Comparison of ENCODE assay signal across 14 mouse cellular contexts in the genomic region with DNA sequence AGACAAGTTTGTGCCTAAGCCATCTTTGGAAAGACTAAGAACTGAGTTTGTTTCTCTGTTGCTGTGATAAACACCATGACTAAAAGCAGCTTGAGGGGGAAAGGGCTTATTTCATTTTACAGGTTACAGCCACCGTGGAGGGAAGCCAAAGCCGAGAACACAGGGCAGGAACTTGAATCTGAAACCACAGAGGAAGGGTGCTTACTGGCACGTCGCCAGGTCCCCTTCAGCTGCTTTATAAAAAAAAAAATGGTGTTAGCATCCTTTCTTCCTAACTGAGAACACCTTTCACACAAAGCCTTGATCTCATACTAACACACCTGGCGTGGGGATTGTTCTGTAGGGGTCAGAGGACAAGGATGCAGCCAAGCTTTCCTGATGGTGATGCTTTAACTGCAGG. TPM values are rescaled to one million over a fixed set of nuclear protein-coding genes. Genes with fewer than 3 reads are reported as not detected.
A peak's percentile ranks its signal among the peaks of the same experiment; 100 is the strongest.
DNase-seq lines count a peak whose midpoint lies in the region; ATAC-seq lines count a peak whose summit lies in the region.
"Had no signal": no experiment of that assay in that cellular context is flagged by ENCODE, and none has a peak within 500 bp of the region (broad histone marks: within the 10 kb centered on the region; RNA-seq: fewer than 3 reads in every experiment).

No protein-coding gene starts in this region.

- ATAC-seq in embryonic facial prominence, embryonic 13.5 days (ENCODE audit: insufficient number of reproducible peaks, insufficient read depth, low FRiP score, low TSS enrichment, low read depth) = no peak
- ATAC-seq: liver, embryonic 12.5 days; lung, postnatal 0 days; midbrain, embryonic 13.5 days had no signal

- H3K9ac ChIP-seq in embryonic facial prominence, embryonic 13.5 days = no peak overlapping the region
- H3K9ac ChIP-seq: liver, embryonic 12.5 days; midbrain, embryonic 13.5 days had no signal

- no peaks in the 10 kb centered on the region for H3K27me3 ChIP-seq in embryonic facial prominence, embryonic 13.5 days
- no peaks in the 10 kb centered on the region for H3K27me3 ChIP-seq in embryonic facial prominence, embryonic 10.5 days (replicated peaks; ENCODE audit: low read depth, poor library complexity, severe bottlenecking)
- H3K27me3 ChIP-seq in forebrain, embryonic 10.5 days (ENCODE audit: poor library complexity, severe bottlenecking) = no peaks in the 10 kb centered on the region
- H3K27me3 ChIP-seq: midbrain, embryonic 13.5 days had no signal

- H3K27ac ChIP-seq in embryonic facial prominence, embryonic 13.5 days = peak overlapping the region; percentile 24; the same call in 1 of the 2 replicates
- no peak overlapping the region for H3K27ac ChIP-seq in embryonic facial prominence, embryonic 10.5 days (replicated peaks)
- no peak overlapping the region for H3K27ac ChIP-seq in forebrain, embryonic 10.5 days
- H3K27ac ChIP-seq: liver, embryonic 12.5 days; midbrain, embryonic 13.5 days had no signal

- H3K4me2 ChIP-seq in embryonic facial prominence, embryonic 13.5 days = no peak overlapping the region
- H3K4me2 ChIP-seq: liver, embryonic 12.5 days; midbrain, embryonic 13.5 days had no signal

- H3K36me3 ChIP-seq in embryonic facial prominence, embryonic 13.5 days = no peaks in the 10 kb centered on the region
- peaks cover 15% of the 10 kb centered on the region; the same call in 1 of the 2 replicates for H3K36me3 ChIP-seq in embryonic facial prominence, embryonic 10.5 days (replicated peaks)
- H3K36me3 ChIP-seq in forebrain, embryonic 10.5 days (replicated peaks) = peaks cover 12% of the 10 kb centered on the region
- H3K36me3 ChIP-seq: liver, embryonic 12.5 days; midbrain, embryonic 13.5 days had no signal

- H3K9me3 ChIP-seq in embryonic facial prominence, embryonic 13.5 days = peaks cover 10% of the 10 kb centered on the region; the same call in 1 of the 2 replicates
- H3K9me3 ChIP-seq in embryonic facial prominence, embryonic 10.5 days = peaks cover 8% of the 10 kb centered on the region; the same call in 1 of the 2 replicates
- H3K9me3 ChIP-seq in forebrain, embryonic 10.5 days = peaks cover 12% of the 10 kb centered on the region
- H3K9me3 ChIP-seq: liver, embryonic 12.5 days had no signal

- 48% methylated on average over 5 of the region's 5 CpGs for WGBS in embryonic facial prominence, embryonic 13.5 days
- WGBS in embryonic facial prominence, embryonic 10.5 days = 85% methylated on average over 5 of the region's 5 CpGs
- 86% methylated on average over 5 of the region's 5 CpGs for WGBS in forebrain, embryonic 10.5 days

- peaks cover 63% of the 10 kb centered on the region for H3K4me1 ChIP-seq in embryonic facial prominence, embryonic 13.5 days
- peaks cover 51% of the 10 kb centered on the region for H3K4me1 ChIP-seq in embryonic facial prominence, embryonic 10.5 days
- peaks cover 37% of the 10 kb centered on the region for H3K4me1 ChIP-seq in forebrain, embryonic 10.5 days
- H3K4me1 ChIP-seq: midbrain, embryonic 13.5 days had no signal

- no peak overlapping the region for H3K4me3 ChIP-seq in embryonic facial prominence, embryonic 13.5 days
- no peak overlapping the region for H3K4me3 ChIP-seq in embryonic facial prominence, embryonic 10.5 days
- H3K4me3 ChIP-seq in forebrain, embryonic 10.5 days = no peak overlapping the region
- H3K4me3 ChIP-seq: liver, embryonic 12.5 days; midbrain, embryonic 13.5 days had no signal

- no peak for DNase-seq in embryonic facial prominence, embryonic 10.5 days (ENCODE audit: low spot score)
- DNase-seq in spleen, postnatal 36 days (ENCODE audit: low spot score in 2 of 2) = peak; percentile 64 to 65
- no peak for DNase-seq in spleen, postnatal 4 days (ENCODE audit: low spot score in 2 of 2)
- DNase-seq in naive thymus-derived CD4-positive, alpha-beta T cell, adult 2 months (ENCODE audit: low read depth) = peak; percentile 91
- DNase-seq in thymus, postnatal 4 days = peak; percentile 63
- no peak for DNase-seq in right cerebral cortex, adult 18-20 months
- DNase-seq in forebrain, embryonic 10.5 days (ENCODE audit: extremely low spot score, low spot score) = no peak
- DNase-seq: cerebellum, adult 2 months; kidney, postnatal 14 days; retina, postnatal 1 day had no signal

RNA-seq across cellular contexts. Expression of gene Tanc1, which starts 19.6 kb away (rescaled TPM):
- polyA plus RNA-seq in embryonic facial prominence, embryonic 13.5 days (2015; fragmentation: Nextera tagmentation; extraction: Ambion mirVana) = 39.4 and 42.6 TPM in 2 replicates
- 34.9 and 41.2 TPM in 2 replicates for polyA plus RNA-seq in embryonic facial prominence, embryonic 10.5 days (2016; fragmentation: Nextera tagmentation; extraction: Ambion mirVana)
- polyA plus RNA-seq in forebrain, embryonic 10.5 days (2016; fragmentation: Nextera tagmentation; extraction: Ambion mirVana) = 27.6 and 27.7 TPM in 2 replicates

Comparison
In these comparisons a context has a peak if more than half of its experiments do, and no peak if none do; other contexts are left out.
1. DNase-seq: peak in spleen, postnatal 36 days (2 of 2), naive thymus-derived CD4-positive, alpha-beta T cell, adult 2 months (single experiment) and thymus, postnatal 4 days (single experiment); none in embryonic facial prominence, embryonic 10.5 days (single experiment), spleen, postnatal 4 days (0 of 2), right cerebral cortex, adult 18-20 months (single experiment) and forebrain, embryonic 10.5 days (single experiment).